8 mouse cellular contexts compared by ENCODE assay signal in the genomic region with DNA sequence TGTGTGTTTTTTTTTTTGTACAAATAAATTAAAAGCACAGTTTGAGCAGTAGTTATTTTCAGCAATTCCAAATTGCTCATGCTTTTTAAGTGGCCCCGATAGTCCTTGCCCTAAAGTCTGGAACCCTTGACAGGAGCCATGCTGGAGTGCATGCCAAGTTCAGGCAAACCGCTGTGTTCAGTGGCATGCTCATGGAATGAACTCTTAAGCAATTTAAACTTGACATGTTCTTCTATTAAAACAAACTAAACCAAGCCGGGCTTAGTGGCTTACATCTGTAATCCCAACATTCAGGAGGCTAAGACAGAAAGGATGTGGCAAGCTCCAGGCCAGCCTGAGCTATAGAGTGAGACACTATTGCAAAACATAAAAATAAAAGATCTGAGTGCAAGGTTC. TPM values are rescaled to one million over a fixed set of nuclear protein-coding genes. Genes with fewer than 3 reads are reported as not detected.
A peak's percentile ranks its signal among the peaks of the same experiment; 100 is the strongest.
DNase-seq lines count a peak whose midpoint lies in the region; ATAC-seq and TF ChIP-seq lines count a peak whose summit lies in the region.

No protein-coding gene starts in this region.

- intact Hi-C loops in left cerebral cortex, postnatal 4 days (cut with DNase I) = no loop called here

- no peak for TF ChIP-seq CTCF in lung, embryonic 14.5 days (IDR thresholded peaks at IDR 0.05; ENCODE audit: low read depth)

- H3K4me2 ChIP-seq in lung, embryonic 14.5 days = peak overlapping the region; percentile 66
- H3K4me2 ChIP-seq in limb, embryonic 12.5 days = peak overlapping the region; percentile 57
- peak overlapping the region; percentile 70 for H3K4me2 ChIP-seq in neural tube, embryonic 15.5 days

- peak overlapping the region; percentile 30; the same call in 1 of the 2 replicates for H3K27ac ChIP-seq in lung, embryonic 14.5 days (ENCODE audit: low read depth)
- peak overlapping the region; percentile 35; the same call in 1 of the 2 replicates for H3K27ac ChIP-seq in limb, embryonic 12.5 days
- H3K27ac ChIP-seq in neural tube, embryonic 15.5 days (replicated peaks) = no peak overlapping the region; the same call in 1 of the 2 replicates

- H3K36me3 ChIP-seq in lung, embryonic 14.5 days (ENCODE audit: insufficient read depth) = no peaks in the 10 kb centered on the region
- H3K36me3 ChIP-seq in limb, embryonic 12.5 days = no peaks in the 10 kb centered on the region
- H3K36me3 ChIP-seq in neural tube, embryonic 15.5 days = no peaks in the 10 kb centered on the region

- ATAC-seq in lung, embryonic 14.5 days (ENCODE audit: insufficient read depth) = no peak
- peak; percentile 23; the same call in 1 of the 2 replicates for ATAC-seq in limb, embryonic 12.5 days (ENCODE audit: insufficient number of reproducible peaks, insufficient read depth, low FRiP score, low TSS enrichment, low read depth)
- ATAC-seq in neural tube, embryonic 15.5 days (ENCODE audit: low FRiP score) = no peak; the same call in 1 of the 2 replicates

- H3K9ac ChIP-seq in lung, embryonic 14.5 days = peak overlapping the region; percentile 48
- peak overlapping the region; percentile 45; the same call in 1 of the 2 replicates for H3K9ac ChIP-seq in limb, embryonic 12.5 days (replicated peaks)
- H3K9ac ChIP-seq in neural tube, embryonic 15.5 days (replicated peaks) = peak overlapping the region; percentile 40

- peak overlapping the region; percentile 34 for H3K4me3 ChIP-seq in lung, embryonic 14.5 days (ENCODE audit: low read depth, low read length)
- H3K4me3 ChIP-seq in limb, embryonic 12.5 days (replicated peaks) = peak overlapping the region; percentile 35
- H3K4me3 ChIP-seq in neural tube, embryonic 15.5 days (replicated peaks) = peak overlapping the region; percentile 51

- DNase-seq in lung, embryonic 14.5 days = no peak
- no peak for DNase-seq in lung, postnatal 25 days (ENCODE audit: low spot score)
- peak; percentile 53 for DNase-seq in fibroblast of lung, adult 2 months (ENCODE audit: low read depth)
- no peak for DNase-seq in yolk sac, embryonic 10.5 days (ENCODE audit: low spot score)
- DNase-seq in cerebellum, postnatal 25 days = no peak
- DNase-seq in left cerebral cortex, postnatal 4 days = no peak

- WGBS in lung, embryonic 14.5 days = 14% methylated on average over 3 of the region's 3 CpGs
- 39% methylated on average over 3 of the region's 3 CpGs for WGBS in limb, embryonic 12.5 days
- WGBS in neural tube, embryonic 15.5 days = 42% methylated on average over 3 of the region's 3 CpGs

- H3K4me1 ChIP-seq in lung, embryonic 14.5 days (ENCODE audit: insufficient read depth) = no peaks in the 10 kb centered on the region
- 0 out of 2 replicates have a peak, but pooled peaks cover 2% of the 10 kb centered on the region for H3K4me1 ChIP-seq in limb, embryonic 12.5 days (replicated peaks)
- peaks cover 6% of the 10 kb centered on the region; the same call in 1 of the 2 replicates for H3K4me1 ChIP-seq in neural tube, embryonic 15.5 days

- H3K9me3 ChIP-seq in lung, embryonic 14.5 days (ENCODE audit: low read depth, low read length) = no peaks in the 10 kb centered on the region; the same call in 1 of the 2 replicates
- H3K9me3 ChIP-seq in limb, embryonic 12.5 days = peaks cover 6% of the 10 kb centered on the region; the same call in 1 of the 2 replicates
- no peaks in the 10 kb centered on the region for H3K9me3 ChIP-seq in neural tube, embryonic 15.5 days (replicated peaks)

- no peaks in the 10 kb centered on the region for H3K27me3 ChIP-seq in lung, embryonic 14.5 days (ENCODE audit: insufficient read depth, low read length)
- no peaks in the 10 kb centered on the region for H3K27me3 ChIP-seq in limb, embryonic 12.5 days
- no peaks in the 10 kb centered on the region for H3K27me3 ChIP-seq in neural tube, embryonic 15.5 days (replicated peaks)

RNA-seq across cellular contexts. Expression of gene Tiam2, which starts 11.8 kb away (rescaled TPM):
- polyA plus RNA-seq in lung, embryonic 14.5 days (2014; fragmentation: Nextera tagmentation; extraction: Ambion mirVana) = 6.5 and 7.3 TPM in 2 replicates
- polyA plus RNA-seq in limb, embryonic 12.5 days (2016; fragmentation: Nextera tagmentation; extraction: Ambion mirVana) = 19.4 and 20.6 TPM in 2 replicates
- 5.3 and 5.6 TPM in 2 replicates for polyA plus RNA-seq in neural tube, embryonic 15.5 days (2015; fragmentation: Nextera tagmentation; extraction: Ambion mirVana)
- 100 to 1,000 TPM in 1 of 2 experiments, 10 to 100 TPM in 1; 89.3 to 104 TPM for total RNA-seq in left cerebral cortex, postnatal 4 days (2021)
